7 mouse cellular contexts compared by ENCODE assay signal in genomic region chr10:86777614-86778319, GRCm38 (mm10). TPM values are rescaled to one million over a fixed set of nuclear protein-coding genes. Genes with fewer than 3 reads are reported as not detected.
A peak's percentile ranks its signal among the peaks of the same experiment; 100 is the strongest.
DNase-seq lines count a peak whose midpoint lies in the region; ATAC-seq and TF ChIP-seq lines count a peak whose summit lies in the region.

No protein-coding gene starts in this region.

- TF ChIP-seq POLR2A in embryonic fibroblast, embryonic 13.5 days (IDR thresholded peaks at IDR 0.05; ENCODE audit: low read depth, low read length), result no peak
- TF ChIP-seq POLR2A in small intestine, adult 2 months (IDR thresholded peaks at IDR 0.05; ENCODE audit: low read depth, low read length), result no peak

- peak overlapping the region; percentile 76 for H3K4me3 ChIP-seq in lung, postnatal 0 days (ENCODE audit: low read depth, low read length)
- 0 out of 2 replicates have a peak overlapping the region, but pooled peaks have one; percentile 0 for H3K4me3 ChIP-seq in embryonic fibroblast, embryonic 13.5 days (ENCODE audit: insufficient read depth, low read length)
- peak overlapping the region; percentile 65 for H3K4me3 ChIP-seq in limb, embryonic 12.5 days (replicated peaks)
- peak overlapping the region; percentile 64 for H3K4me3 ChIP-seq in small intestine, adult 2 months (ENCODE audit: low read depth, low read length)

- no peaks in the 10 kb centered on the region for H3K36me3 ChIP-seq in lung, postnatal 0 days (ENCODE audit: insufficient read depth, low read length)
- H3K36me3 ChIP-seq in limb, embryonic 12.5 days, result no peaks in the 10 kb centered on the region
- no peaks in the 10 kb centered on the region for H3K36me3 ChIP-seq in small intestine, adult 2 months (ENCODE audit: control insufficient read depth, insufficient read depth, low read length)

- no peak for TF ChIP-seq EP300 in lung, postnatal 0 days (IDR thresholded peaks at IDR 0.05)

- peak; percentile 16 for DNase-seq in lung, postnatal 0 days (ENCODE audit: low spot score)
- DNase-seq in lung, postnatal 10 days, result no peak
- no peak for DNase-seq in right cerebral cortex, postnatal 25 days
- DNase-seq in adrenal gland, postnatal 14 days, result no peak

- H3K9me3 ChIP-seq in lung, postnatal 0 days (ENCODE audit: low read length), result no peaks in the 10 kb centered on the region
- H3K9me3 ChIP-seq in limb, embryonic 12.5 days, result no peaks in the 10 kb centered on the region

- H3K9ac ChIP-seq in lung, postnatal 0 days (replicated peaks; ENCODE audit: low read depth), result peak overlapping the region; percentile 37; the same call in 1 of the 2 replicates
- 0 out of 2 replicates have a peak overlapping the region, but pooled peaks have one; percentile 37 for H3K9ac ChIP-seq in limb, embryonic 12.5 days (replicated peaks)

- H3K27me3 ChIP-seq in lung, postnatal 0 days (replicated peaks; ENCODE audit: insufficient read depth, low read length), result no peaks in the 10 kb centered on the region
- H3K27me3 ChIP-seq in limb, embryonic 12.5 days, result peaks cover 27% of the 10 kb centered on the region
- peaks cover 8% of the 10 kb centered on the region for H3K27me3 ChIP-seq in small intestine, adult 2 months (ENCODE audit: control insufficient read depth, insufficient read depth, low read length)

- peak overlapping the region; percentile 97 for H3K4me2 ChIP-seq in lung, postnatal 0 days (replicated peaks; ENCODE audit: low read depth, low read length)
- peak overlapping the region; percentile 94 for H3K4me2 ChIP-seq in limb, embryonic 12.5 days

- ATAC-seq in lung, postnatal 0 days, result no peak; the same call in 1 of the 2 replicates
- ATAC-seq in limb, embryonic 12.5 days (ENCODE audit: insufficient number of reproducible peaks, insufficient read depth, low FRiP score, low TSS enrichment, low read depth), result no peak

- H3K27ac ChIP-seq in lung, postnatal 0 days (ENCODE audit: low read length), result peak overlapping the region; percentile 83
- peak overlapping the region; percentile 15; the same call in 1 of the 2 replicates for H3K27ac ChIP-seq in embryonic fibroblast, embryonic 13.5 days (ENCODE audit: insufficient read depth, low read length)
- H3K27ac ChIP-seq in limb, embryonic 12.5 days, result no peak overlapping the region
- H3K27ac ChIP-seq in small intestine, adult 2 months (ENCODE audit: insufficient read depth, low read depth, low read length), result peak overlapping the region; percentile 21

- TF ChIP-seq CTCF in lung, postnatal 0 days (IDR thresholded peaks at IDR 0.05), result no peak
- TF ChIP-seq CTCF in embryonic fibroblast, embryonic 13.5 days (IDR thresholded peaks at IDR 0.05; ENCODE audit: borderline replicate concordance, insufficient read depth, low read length), result no peak
- TF ChIP-seq CTCF in small intestine, adult 2 months (IDR thresholded peaks at IDR 0.05; ENCODE audit: extremely low read depth, insufficient read length, insufficient replicate concordance, low read depth, low read length), result no peak

- 0 out of 2 replicates have a peak, but pooled peaks cover 4% of the 10 kb centered on the region for H3K4me1 ChIP-seq in lung, postnatal 0 days (ENCODE audit: insufficient read depth, low read depth, low read length)
- H3K4me1 ChIP-seq in embryonic fibroblast, embryonic 13.5 days (ENCODE audit: control insufficient read depth, insufficient read depth, low read length), result peaks cover 4% of the 10 kb centered on the region
- peaks cover 35% of the 10 kb centered on the region for H3K4me1 ChIP-seq in limb, embryonic 12.5 days (replicated peaks)
- peaks cover 12% of the 10 kb centered on the region for H3K4me1 ChIP-seq in small intestine, adult 2 months (ENCODE audit: control insufficient read depth, insufficient read depth, insufficient read length, low read length)

- 48% methylated on average over 19 of the region's 19 CpGs for WGBS in lung, postnatal 0 days
- 44% methylated on average over 19 of the region's 19 CpGs for WGBS in limb, embryonic 12.5 days
- WGBS in small intestine, adult 2 months, result 25% methylated on average over 19 of the region's 19 CpGs

RNA-seq across cellular contexts. Expression of gene Nt5dc3, which starts 1.0 kb away (rescaled TPM):
- polyA plus RNA-seq in lung, postnatal 0 days (2015; fragmentation: Nextera tagmentation; extraction: Ambion mirVana), result 1.2 and 1.3 TPM in 2 replicates
- polyA plus RNA-seq in embryonic fibroblast, embryonic 13.5 days (2011; ENCODE audit: insufficient read length, low read depth, missing spikeins), result 14.7 and 15.4 TPM in 2 replicates
- polyA plus RNA-seq in limb, embryonic 12.5 days (2016; fragmentation: Nextera tagmentation; extraction: Ambion mirVana), result 0.94 and 1.0 TPM in 2 replicates
- 1.8 and 2.3 TPM in 2 replicates for polyA plus RNA-seq in small intestine, adult 2 months (2012; rRNA removed)
- 23.2 and 25.1 TPM in 2 replicates for total RNA-seq in adrenal gland, postnatal 14 days (2021)

RNA-seq across cellular contexts. Expression of gene Gm49358, which starts 14.0 kb away (rescaled TPM):
- polyA plus RNA-seq in lung, postnatal 0 days (2015; fragmentation: Nextera tagmentation; extraction: Ambion mirVana), result not detected in 2 replicates
- 2.1 and 7.6 TPM in 2 replicates for polyA plus RNA-seq in embryonic fibroblast, embryonic 13.5 days (2011; ENCODE audit: insufficient read length, low read depth, missing spikeins)
- polyA plus RNA-seq in limb, embryonic 12.5 days (2016; fragmentation: Nextera tagmentation; extraction: Ambion mirVana), result not detected in 2 replicates
- polyA plus RNA-seq in small intestine, adult 2 months (2012; rRNA removed), result not detected in 2 replicates
- 8.3 and 9.8 TPM in 2 replicates for total RNA-seq in adrenal gland, postnatal 14 days (2021)

Comparison
In these comparisons a context has a peak if more than half of its experiments do, and no peak if none do; other contexts are left out.
1. H3K4me3 ChIP-seq: peak in every context shown above with its lines; median percentile 76 in lung, postnatal 0 days; 65 in limb, embryonic 12.5 days; 64 in small intestine, adult 2 months; 0 in embryonic fibroblast, embryonic 13.5 days.